Mouse (Mus musculus) embryo, embryonic 11.5 days (tissue): ENCODE results near the gene Dpp9.
A peak's percentile ranks its signal among the peaks of the same experiment; 100 is the strongest.
"Not testable (repeated sequence)": the region's sequence is repeated elsewhere in the genome, so short reads cannot be mapped to it uniquely, and the experiment has no call there.

Source experiments
- DNase-seq: peaks from one replicate; pipeline ENCODE4 v3.0.0-alpha.2; 2012; ENCODE audit warnings: low read depth, low spot score

The Dpp9 gene

DNA sequence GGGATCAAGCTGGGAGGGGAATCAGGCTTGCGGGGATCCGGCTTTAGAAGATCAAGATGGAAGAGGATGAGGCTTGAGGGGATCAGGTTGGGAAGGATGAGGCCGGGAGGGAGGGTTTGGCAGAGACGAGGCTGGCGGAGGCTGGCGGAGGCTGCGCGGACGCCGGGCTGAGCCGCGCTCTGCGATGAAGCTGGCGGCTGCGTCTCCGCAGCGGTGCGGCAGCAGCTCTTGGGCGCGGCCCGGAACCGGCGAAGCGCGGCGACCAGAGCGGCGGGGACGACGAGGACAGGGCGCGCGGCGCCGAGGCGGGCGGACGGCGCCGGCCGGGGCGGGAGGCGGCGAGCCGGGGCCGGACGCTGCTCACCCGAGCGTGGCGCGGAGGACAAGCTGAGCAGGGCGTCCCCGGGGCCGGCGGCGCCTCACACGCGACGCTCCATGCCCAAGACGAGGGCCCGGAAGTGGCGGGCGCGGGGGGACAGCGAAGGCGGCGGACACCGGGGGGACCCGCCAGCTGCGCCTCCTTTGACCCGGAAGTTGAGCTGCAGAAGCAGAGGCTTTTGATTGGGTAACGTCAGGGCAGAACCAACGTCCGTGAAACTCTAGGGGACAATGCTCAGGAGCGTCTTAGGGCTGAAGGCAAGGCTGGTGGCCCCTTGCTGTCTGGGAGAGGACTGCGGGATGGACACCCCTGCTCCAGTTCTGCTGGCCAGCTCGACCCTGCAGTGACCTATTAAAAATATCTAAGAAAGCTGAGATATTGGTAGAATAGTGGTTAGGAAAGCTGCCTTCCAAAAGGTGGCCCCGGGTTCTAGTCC lies at the start of gene Dpp9:
Dpp9 (minus strand) TSS at position 529 of the 815 bp plus-strand sequence.
- DNase-seq: peak; percentile 88

DNA sequence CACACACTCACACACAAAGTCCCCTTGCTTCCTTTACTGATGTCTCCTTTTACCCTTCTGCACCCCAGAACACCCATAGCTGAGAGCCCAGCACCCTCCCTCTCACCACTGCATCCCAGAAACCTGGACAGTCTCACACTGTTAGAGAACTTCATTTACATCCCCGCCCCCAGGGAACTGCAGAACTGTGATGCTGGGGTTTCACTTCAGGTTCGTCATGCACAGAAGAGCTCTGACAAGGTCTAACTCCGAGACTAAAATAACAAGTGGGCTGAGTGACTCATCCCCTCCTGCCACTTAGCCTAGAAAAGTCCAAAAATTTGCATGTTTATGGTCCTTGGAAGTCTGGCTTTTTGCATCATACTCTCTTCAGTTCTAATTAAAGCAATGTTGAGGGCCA lies 47.6 kb upstream of the Dpp9 start:
- DNase-seq: no peak

DNA sequence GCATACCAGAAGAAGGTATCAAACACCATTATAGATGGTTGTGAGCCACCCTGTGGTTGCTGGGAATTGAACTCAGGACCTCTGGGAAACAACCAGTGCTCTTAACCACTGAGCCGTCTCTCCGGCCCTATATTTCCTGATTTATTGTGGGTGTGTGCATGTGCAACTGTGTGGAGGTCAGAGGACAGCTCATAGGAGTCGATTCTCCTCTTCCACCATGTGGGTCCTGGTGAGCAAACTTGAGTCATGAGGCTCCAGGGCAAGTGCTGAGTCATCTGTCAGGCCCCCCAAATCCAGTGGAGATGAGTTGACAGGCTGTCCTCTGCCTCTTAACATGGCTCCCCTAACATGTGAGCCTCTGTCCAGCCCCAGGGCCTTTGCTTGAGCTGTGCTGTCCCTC lies 47.2 kb upstream of the Dpp9 start:
- no peak for DNase-seq

DNA sequence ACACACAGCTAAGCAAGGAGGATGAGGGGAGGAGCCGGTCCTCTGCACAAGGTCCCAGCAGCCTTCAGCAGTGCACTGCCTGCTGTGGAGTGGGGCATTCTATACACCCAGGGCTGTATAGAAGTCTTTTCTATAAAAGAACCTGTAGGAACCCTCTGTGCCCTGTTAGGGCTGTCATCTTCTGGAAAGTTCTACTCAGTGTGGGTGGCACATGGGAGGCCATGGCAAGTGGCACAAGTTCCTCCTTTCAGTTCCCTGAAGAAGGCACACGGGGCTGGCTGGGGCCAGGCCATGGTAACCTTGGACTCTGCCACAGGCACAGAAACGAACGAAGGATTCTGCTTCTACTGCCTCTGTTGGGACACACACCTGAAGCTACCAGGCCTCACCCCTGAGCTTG lies 46.3 kb upstream of the Dpp9 start:
- no peak for DNase-seq

DNA sequence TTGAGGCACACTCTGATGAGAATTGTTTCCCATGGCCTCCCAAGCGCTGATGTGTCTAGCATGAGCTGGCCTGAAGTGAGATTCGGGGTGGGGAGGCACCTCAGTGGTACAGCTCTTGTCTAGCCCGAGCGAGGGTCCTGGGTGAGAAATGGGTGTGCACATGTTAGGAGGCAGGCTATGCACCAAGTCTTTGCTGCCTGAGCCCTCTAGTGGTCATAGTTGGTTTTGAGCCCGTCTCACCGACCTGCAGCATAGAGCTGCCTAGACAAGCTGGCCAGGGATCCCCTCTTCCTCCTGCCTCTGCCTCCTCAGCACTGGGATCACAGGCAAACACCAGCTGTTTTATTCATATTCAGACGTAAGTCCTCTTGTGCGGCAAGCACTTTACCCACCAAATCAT lies 45.3 kb upstream of the Dpp9 start:
- DNase-seq: peak; percentile 63

DNA sequence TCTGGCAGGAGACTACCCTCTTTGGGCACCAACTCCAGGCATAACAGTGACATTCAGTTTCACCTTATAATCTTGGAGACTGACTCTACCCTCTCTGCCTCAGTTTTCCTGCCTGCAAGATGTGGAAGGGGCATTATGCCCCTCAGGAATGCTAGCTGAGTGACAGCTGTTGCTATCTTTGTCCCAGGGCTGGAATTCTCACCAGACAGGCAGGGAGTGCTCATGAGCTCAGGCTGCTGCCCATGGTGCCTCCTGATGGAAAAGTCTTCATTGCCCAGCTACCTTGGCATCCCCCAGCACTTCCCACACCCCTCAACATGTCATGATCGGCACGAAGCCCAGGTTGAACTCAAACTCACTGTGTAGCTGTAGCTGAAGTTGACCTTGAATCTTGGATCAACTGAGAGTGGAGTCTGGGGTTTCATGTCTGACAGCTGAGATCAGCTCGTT lies 44.0 kb upstream of the Dpp9 start:
- DNase-seq: no peak

DNA sequence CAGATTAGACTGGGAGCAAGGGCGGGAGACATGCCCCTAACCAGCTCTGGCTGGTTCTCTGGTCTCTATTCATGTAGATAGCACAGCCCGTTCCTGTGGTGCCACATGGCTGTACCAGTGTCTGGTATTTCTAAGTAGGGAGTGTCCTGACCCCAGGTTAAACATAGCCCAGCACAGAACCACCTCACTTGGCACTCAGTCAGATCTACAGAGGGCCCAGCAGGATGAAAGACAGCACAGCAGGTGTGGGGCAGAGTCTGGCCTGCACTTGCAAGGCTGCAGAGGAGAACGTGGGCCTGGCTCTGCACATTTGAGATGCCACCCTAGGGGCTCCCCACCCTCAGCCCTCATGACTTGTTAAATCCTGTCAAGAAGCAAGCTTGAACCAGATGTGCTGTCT lies 42.5 kb upstream of the Dpp9 start:
- no peak for DNase-seq

DNA sequence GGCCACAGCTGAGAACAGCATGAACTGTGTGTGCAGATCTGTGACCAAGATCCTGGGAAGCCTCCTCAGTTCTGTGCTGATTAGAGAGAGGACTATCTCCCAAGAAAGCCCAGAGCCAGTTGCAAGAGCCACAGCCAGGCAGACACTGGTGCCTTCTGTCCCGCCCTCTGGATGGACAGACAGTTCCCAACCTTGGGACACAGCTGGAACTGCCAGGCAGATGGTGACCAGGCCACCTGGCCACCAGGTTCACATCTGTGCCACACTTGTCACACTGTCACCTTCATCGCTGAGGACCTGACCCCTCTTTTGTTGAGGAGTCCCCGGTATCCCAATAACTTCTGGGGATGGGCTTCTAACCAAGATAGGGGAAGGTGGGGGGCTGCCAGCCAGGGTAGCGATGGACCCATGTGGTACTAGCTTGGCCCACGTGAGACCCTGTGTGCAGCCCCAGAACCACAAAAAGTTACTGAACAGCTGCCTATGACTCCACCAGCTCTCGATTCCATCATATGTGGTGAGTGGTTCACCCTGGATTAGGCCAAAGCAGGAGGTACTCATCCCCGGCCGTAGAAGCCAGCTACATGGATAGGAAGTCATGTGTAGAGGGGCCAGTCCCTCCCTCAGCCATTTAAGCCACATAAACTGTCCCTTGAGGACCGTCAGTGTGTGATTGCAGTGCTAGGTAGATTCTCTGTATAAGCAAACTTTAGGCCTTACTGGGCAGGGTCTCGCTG lies 40.8 kb upstream of the Dpp9 start:
- no peak for DNase-seq

DNA sequence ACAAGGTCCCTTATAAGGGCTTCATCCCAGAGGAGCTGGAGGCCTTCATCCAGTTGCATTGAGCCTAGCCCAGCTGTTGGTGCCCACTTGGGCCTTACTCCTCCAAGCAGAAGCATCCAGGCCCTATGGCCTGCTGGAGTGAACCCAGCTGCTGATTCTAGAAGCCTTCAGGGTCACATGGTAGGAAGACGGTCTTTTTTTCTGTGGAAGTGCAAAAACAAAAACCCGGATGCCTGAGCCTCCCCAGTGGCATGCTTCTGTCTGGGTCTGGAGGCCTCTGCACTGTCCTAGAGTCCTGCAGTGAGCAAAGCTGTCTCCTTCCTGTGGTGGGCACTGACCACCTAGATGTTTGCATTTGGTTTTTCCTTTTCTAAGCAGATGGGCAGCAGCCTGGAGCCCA lies 40.1 kb upstream of the Dpp9 start:
- not testable (repeated sequence) for DNase-seq

DNA sequence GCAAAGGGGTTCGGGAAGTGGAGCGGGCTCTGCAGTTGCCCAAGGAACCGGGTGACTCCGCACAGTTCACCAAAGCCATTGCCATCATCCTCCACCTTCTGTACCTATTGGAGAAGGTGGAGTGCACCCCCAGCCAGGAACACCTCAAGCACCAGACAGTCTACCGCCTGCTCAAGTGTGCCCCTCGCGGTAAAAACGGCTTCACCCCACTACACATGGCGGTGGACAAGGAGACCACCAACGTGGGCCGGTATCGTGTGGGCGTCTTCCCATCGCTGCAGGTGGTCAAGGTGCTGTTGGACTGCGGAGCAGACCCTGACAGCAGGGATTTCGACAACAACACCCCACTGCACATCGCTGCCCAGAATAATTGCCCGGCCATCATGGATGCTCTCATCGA lies 39.6 kb upstream of the Dpp9 start:
- not testable (repeated sequence) for DNase-seq

DNA sequence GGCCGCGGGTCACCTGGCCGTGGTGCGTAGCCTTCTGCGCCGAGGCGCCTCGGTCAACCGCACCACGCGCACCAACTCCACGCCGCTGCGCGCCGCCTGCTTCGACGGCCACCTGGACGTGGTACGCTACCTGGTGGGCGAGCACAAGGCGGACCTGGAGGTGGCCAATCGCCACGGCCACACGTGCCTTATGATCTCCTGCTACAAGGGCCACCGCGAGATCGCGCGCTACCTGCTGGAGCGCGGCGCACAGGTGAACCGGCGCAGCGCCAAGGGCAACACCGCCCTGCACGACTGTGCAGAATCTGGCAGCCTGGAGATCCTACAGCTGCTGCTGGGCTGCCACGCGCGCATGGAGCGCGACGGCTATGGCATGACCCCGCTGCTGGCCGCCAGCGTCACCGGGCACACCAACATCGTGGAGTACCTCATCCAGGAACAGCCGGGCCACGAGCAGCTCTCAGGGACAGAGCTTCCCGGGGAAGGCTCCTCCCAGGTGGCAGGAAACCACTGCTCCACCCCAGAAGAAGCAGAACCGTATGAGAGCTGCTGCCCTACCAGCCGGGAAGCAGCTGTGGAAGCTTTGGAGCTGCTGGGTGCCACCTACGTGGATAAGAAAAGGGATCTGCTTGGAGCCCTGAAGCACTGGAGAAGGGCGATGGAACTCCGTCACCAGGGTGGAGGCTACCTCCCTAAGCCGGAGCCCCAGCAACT lies 38.6 kb upstream of the Dpp9 start:
- no peak for DNase-seq

DNA sequence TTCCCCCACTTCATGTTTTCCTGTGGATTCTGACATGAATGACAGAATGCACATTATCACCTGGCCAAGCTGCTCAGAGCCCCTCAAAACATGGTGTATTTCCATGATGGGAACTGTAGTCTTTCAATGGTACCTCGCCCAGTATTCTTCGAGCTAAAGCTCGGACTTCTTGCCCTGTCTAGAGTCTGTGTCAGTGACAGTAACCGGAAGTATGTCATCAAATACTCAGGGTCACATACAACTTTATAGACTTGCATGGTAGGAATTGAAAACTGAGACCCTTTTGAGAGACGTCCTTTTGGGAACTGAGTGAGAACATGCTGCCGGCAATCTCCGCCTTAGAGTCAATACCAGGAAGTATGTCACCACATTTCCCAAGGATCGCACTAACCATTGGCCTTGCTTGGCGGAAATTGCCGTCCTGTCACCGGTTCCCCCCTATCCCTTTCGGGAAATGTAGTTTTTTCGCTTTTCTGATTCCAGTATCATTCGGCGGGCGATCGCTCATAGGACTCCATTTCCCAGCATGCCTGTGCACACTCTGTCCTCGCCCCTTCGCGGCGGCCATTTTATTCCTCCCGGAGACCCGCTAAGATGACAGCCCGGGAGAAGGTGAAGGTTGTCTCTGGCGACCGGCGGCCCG lies 37.7 kb upstream of the Dpp9 start, which contains the start of gene Fem1a:
Fem1a (plus strand) TSS at position 572 of the 643 bp plus-strand sequence.
- peak; percentile 96 for DNase-seq

DNA sequence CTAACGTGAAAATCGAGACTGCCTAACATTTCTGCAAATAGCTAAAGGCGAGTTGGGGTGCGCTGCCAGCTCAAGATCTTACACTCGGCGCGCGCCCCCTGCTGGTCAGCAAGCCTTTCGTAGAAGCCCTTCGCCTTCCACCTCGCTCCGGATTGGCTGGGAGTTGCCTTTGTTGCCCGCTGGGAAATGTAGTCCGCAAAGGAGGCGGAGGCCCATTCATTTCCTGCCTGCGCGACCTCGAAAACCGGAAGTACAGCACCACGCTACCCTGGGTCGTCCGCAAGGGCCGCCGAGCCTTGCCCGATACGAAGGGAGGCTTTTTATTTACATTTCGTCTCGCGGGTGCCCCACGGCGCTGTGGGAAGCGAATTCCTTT lies 37.1 kb upstream of the Dpp9 start:
- peak; percentile 97 for DNase-seq

DNA sequence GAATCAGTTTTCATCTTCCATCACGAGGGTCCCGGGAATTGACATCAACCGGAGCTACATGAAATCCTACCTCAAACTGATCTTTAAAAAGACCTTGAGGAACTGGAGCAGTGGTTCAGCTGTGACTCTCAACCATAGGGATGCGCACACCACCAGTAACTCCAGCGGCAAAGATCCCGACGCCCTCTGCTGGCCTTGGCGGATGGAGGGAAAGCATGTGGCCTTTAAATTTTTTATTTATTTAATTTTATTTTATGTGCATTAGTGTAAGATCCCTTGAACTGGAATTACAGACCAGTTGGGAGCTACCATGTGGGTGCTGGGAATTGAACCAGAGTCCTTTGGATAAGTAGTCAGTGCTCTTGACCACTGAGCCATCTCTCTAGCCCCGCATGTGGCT lies 36.7 kb upstream of the Dpp9 start:
- no peak for DNase-seq

DNA sequence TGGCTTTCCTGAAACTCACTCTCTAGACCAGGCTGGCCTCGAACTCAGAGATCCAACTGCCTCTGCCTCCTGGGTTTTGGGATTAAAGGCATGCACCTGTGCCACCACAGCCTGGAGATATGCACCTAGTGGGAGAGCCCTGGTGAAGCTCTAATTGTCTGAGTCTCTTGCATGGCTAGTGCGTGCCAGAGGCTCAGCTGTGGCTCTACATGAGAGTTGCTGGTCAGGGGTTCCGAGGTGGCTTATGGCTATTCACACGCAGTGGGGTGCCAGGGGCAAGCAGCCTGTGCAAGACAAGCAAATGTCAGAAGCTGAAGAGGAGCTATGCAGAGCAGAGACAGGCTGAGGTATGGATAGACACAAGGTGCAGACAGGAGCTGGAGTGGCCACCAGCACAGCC lies 36.0 kb upstream of the Dpp9 start:
- no peak for DNase-seq

DNA sequence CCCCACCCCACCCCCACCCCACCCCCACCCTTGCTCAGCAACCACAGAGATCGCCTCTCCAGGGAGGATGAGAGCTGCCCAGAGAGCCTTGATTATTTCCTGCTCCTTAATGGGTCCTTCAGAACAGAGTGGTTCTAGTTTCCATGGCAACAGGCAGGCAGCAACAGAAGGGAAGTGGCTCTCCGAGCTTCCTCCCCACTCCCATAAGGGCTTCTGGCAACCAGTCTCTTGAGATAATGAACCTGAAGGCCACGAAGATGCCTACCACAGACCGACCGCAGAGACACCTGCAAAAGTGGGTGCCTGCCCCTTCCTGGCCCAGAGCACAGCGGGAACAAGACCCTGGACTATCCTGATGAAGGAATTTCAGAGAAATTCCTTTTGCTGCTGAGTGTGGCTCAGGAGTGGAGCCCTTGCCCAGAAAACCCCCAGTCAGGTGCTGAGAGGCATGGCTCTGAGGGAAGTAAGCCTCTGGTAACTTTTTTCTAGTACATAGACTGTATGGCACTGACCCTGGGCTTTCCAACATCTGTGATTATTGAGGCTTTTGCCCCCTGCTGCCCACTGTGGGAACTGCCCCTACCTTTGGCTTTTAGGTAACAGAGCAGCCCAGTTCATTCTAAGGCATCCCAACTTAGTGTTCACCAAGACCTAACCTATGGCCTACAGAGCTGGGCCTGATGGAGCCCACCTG lies 32.6 kb upstream of the Dpp9 start:
- DNase-seq: peak; percentile 43

DNA sequence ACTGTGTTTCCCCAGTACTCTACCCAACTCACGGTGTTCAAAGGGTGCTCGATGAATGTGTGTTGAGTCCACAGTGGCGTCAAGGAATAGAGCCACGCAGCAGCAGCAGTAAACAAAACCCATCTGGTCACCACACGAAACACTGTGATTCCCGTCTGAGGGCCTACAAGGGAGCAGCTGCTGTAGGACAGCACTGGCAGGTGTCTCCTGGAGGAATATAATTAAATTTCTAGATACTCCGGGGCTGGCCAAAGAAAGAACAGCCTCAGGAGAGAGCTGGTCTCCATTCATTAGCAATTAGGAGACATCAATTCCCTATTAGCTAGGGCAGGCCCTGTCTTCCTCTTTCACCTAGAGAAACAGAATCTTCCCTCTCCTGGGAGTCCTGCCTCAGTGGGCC lies 26.9 kb upstream of the Dpp9 start:
- DNase-seq: no peak

DNA sequence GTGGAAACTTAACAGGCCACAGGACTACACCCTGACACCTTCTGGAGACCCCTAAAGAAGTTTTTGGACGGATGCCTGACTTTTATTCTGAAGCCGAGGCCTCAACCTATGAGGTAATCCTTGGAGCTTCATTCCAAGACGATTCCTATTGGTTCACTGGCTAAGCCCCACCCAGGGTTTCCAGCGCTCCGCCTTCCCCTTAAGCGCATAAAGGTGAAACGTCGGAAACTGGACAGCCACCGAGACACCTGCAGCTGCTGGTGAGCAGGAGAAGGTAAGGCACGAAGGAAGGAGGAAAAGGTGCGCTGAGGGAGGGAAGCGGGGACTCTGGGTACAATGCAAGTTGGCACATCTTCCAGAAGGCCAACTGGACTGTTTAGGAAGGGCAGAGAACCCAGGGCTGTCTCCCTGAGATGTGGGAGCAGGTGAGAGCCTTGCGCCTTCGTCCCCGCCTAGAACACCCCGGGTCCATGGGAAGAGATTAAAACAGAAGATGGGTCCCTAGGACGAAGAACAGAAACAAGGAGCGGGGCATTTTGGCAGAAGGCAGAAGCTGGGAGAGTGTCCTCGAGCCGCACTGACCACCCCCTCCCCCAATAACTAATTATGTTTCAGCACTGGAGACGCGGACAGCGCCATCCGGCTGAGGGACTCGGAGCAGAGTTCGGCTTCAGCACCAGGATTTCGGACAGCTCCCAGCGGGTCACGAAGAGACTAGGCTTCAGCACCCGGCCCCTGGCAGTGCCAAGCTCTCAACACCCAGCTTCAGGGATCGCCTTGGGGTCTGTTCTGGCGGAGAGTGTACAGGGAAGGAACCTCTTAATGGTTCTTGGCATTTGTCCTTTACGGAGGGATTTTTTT lies 23.1 kb upstream of the Dpp9 start:
- peak; percentile 84 for DNase-seq

DNA sequence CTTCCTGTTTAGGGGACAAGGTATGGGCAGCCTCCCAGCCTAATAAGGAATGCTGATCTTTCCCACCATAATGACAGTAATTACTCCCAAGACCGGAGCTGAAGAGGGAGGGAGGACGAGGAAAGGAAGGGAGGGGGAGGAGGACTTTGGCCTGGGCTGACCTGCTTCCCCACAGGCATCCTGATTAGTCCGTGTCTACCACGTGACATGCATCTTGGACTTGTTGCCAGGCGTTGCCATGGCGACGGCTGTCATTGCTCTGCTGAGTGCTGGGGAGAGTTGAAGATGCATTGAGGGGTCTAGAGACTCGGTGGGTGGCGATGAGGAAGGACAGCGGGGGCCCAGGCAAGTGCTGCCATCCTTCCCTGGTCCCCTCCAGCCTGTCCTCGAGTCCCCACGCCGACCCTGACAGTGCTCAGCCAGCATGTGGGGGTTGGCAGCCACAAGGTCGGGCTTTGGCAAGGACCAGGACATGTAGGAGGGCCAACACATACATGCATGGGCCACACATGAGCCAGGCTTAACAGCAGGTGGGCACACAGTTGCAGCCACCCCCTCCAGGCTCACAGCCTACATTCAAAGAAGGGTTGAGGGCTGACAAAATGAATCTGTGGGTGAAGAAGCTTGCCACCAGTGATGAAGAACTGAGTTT lies 15.2 kb upstream of the Dpp9 start:
- DNase-seq: peak; percentile 71

DNA sequence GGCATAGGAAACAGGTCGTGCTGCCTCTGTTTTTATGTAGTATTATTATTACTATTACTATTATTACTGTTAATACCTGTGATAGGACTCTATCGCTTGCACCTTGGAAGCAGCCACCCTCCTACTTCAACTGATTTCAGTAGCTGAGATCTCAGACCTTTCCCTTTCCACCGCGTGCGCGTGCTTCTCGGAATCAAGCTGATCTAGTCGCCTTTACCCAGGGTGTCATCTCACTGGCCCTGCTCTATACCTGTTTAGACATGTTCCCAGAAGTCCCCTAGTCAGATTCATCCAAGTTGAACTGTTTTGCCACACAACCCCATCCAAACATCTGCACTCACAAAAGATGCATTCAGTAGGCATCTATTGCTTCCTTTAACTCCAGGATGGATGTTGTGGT lies 14.7 kb upstream of the Dpp9 start:
- no peak for DNase-seq
